Mouse (Mus musculus): ENCODE data around the gene Mboat2. TPM values are rescaled to one million over a fixed set of nuclear protein-coding genes. Genes with fewer than 3 reads are reported as not detected.

Mboat2 gene
- total RNA-seq, 2 experiments from 2014 or later: 59.9 to 64.3 TPM

DNA sequence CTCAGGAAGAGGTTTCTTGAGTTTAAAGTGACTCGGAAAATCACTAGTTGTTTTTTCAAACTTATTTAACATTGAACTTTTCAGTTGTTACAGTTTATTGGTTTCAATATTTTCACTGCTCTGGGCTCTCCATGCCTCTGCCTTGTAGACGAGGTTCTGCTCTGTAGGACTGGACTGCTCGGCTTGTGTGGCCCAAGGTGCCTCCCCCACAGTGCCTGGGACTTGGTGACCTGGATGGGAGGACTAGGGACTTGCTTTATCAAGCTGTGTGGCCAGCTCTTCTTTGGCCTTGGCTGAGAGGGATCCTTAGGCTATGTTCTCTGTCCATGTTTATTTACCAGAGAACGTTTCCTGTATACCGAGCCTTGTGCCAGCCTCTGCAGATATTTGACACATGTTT lies 17.4 kb downstream of the Mboat2 start:
- intact Hi-C loops (cut with DNase I): no loop called here
- no peak for DNase-seq (ENCODE audit: extremely low spot score in 1 of 2, low spot score in 2 of 2)

DNA sequence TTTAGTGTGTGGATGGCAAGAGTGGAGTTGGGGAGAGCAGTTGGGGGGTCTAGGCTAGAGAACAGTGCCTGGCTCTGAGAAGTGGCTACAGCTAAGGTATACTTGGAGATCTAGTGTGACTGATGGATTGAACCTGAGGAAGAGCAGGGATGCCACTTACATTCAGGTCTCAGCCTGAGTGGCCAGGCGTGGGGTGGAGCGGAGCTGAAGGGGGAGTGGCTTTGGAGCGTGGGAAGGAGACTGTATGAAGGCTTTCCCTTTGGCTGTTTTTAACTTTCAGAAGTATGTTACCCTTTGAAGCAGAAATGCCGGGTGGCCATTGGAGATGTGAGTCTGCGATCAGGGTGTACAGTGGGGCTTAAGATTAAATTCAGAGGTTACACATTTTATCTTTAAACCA lies 26.7 kb downstream of the Mboat2 start:
- no peak for DNase-seq (ENCODE audit: extremely low spot score in 1 of 2, low spot score in 2 of 2)
- intact Hi-C loops (cut with DNase I): no loop called here

DNA sequence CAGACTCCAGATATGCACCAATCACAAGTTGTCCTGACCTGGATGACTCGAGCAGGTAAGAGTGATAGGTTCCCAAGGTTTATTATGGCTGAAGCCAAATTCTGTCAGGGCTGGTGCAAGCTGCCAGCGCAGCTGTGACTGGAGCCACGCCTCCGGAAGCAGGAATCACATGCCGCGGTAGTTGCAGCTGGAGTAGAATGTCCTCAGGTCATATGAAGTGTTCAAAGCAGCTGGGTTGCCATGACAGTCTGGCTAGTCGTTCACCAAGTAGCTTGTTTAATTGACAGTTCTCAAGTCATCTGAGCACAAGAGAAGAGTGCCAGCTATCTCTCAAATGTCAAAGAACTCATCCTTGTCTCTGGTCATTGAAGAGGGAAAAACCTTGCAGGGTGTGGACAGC lies 28.7 kb downstream of the Mboat2 start:
- DNase-seq (ENCODE audit: extremely low spot score in 1 of 2, low spot score in 2 of 2): no peak
- intact Hi-C loops (cut with DNase I): no loop called here

DNA sequence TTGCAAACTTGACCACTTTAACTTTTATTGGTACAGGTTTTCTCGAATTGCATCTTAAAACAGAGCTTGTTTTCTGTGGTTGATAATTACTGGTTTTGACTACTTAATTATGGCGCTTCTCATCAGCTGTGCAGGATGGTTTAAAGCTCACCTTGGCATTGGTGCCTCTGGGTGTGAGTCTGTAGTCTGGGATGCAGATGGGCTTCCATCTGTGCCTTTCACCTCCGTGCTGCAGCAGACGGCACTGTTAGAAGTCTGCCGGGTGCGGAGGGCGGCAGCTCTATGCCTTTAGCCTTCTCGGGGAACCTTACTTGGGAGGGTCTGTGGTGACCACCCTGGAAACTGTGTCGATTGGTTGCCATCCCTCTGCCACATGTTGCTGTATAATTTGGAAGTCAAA lies 29.8 kb downstream of the Mboat2 start:
- DNase-seq (ENCODE audit: extremely low spot score in 1 of 2, low spot score in 2 of 2): no peak
- intact Hi-C loops (cut with DNase I): no loop called here

DNA sequence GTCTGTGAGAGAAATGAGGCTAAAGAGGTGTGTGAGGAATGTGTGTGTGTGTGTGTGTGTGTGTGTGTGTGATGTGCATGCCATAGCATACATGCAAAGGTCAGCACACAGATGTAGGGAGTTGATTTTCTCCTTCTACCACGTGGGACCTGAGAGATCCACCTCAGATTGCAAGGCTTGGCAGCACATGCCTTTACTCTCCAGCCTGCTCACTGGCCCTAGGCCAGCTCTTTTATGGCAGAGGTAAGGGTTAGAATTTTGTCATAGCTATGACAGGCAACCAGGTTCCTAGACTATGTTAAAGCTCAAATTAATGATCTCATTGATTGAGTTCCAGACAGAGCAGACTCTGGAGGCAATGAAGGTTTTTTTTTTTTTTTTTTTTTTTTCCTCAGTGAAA lies 33.1 kb downstream of the Mboat2 start:
- no peak for DNase-seq (ENCODE audit: extremely low spot score in 1 of 2, low spot score in 2 of 2)

DNA sequence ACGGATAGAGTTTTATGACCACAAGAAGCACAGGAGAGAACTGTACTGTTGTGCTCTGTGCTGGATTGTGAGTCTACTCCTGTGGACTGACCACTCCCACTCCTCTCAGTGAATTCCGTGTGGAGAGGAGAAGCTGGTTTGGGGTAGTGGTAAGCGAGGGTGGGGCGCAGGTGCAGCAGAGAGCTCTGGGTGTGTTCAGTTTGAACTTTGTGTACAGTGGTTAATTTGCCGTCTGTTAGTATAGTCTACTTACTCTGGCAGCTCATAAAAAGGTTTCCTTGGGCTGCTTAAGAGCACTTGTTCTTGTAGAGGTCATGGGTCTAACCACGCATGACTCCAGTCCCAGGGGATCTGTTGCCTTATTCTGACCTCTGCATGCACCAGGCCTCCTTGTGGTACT lies 36.0 kb downstream of the Mboat2 start:
- intact Hi-C loops (cut with DNase I): no loop called here
- no peak for DNase-seq (ENCODE audit: extremely low spot score in 1 of 2, low spot score in 2 of 2)

More for the DNA sequence above, 33.1 kb downstream of the Mboat2 start:
- intact Hi-C loops (cut with DNase I): no loop called here

DNA sequence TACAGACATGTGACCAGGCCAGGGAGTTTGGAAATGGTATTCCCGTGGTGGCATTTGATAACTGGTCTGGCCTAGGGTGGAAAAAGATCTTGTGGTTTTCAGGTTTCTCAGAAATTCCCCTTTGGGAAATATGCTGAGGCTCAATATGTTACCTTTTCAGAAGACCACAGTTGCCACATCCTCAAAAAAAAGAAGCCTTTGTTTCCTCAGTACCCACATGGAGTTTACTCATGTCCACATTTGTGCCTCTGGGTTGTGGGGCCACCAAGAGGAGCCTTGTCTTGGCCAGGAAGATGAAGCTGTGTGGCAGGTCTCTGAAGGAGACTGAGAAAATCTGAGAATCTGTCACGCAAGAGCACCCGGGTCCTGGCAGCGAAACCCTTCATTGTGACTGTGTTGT lies 38.0 kb downstream of the Mboat2 start:
- intact Hi-C loops (cut with DNase I): no loop called here
- DNase-seq (ENCODE audit: extremely low spot score in 1 of 2, low spot score in 2 of 2): no peak

DNA sequence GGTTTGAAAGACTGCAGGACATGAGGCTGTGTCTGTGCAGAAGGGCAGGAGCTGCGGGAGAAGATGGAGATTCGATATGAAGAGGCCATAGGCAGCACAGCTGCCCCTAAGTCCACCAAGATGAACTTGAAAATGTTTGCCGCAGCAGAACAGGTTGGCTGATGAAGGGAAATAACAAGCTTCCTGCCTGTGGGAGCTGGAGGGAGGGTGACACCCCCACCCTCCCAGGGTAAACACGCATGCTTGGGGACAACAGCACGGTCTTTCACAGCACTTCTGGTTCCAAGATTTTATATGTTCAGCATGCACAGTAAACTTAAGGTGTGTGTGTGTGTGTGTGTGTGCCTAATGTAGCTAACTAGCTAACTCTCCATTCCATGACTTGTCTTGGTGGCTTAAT lies 38.6 kb downstream of the Mboat2 start:
- intact Hi-C loops (cut with DNase I): no loop called here
- no peak for DNase-seq (ENCODE audit: extremely low spot score in 1 of 2, low spot score in 2 of 2)

DNA sequence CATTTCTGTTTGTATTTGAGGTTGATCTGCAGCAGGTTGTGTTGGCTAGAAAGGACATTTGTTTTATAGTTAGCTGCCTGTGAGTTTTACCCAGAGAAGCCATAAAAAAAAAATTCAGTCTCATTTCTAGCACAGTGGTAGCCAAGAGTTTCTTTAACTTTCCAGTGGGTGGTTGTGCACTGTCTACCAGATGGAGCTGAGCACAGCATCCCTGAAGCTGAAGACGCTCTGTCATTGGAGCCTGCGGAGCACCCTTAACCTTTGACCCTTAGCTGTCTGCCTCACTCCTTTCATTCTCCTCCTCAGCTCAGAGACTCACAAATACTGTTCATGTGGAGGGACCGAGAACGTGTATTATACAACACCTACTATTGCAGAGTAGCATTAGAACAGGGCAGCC lies 40.2 kb downstream of the Mboat2 start:
- DNase-seq (ENCODE audit: extremely low spot score in 1 of 2, low spot score in 2 of 2): no peak
- intact Hi-C loops (cut with DNase I): no loop called here

DNA sequence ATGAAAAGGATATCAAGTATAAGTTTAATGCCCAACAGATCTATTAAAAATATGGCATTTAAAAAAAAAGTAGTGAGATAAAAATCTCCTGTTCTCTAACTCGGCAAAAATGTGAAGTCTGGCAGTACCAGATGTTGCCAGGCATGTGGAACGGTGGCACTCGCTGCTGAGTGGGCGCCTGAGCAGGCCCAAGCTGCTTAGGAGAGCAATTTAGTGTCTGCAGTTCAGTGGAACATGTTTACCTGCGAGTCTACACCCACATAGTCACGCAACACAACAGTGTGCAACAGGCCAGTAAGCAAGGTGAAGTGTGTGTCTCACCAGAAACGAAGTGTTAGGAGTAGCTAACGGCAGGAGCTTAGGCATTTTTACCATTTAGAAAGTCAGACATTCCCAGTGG lies 41.6 kb downstream of the Mboat2 start:
- intact Hi-C loops (cut with DNase I): no loop called here
- no peak for DNase-seq (ENCODE audit: extremely low spot score in 1 of 2, low spot score in 2 of 2)

DNA sequence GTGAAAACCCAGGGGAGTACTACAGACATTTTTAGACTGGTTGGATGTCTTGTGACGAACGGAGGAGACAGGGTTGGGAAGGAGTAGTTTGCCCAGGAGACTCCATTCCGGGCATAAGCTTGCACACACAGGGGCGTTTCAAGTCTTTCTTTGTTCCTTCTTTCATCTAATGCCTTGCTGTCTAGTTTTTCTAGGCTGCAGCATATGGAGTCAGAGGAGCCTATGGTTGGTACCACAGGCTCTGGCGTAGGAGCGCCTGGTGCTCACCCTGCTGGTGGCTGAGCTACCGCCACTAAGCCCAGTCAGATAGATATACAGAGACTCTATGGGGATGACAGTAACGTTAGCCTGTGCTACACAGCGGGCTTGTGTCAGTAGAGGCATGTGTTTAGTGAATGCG lies 42.0 kb downstream of the Mboat2 start:
- no peak for DNase-seq (ENCODE audit: extremely low spot score in 1 of 2, low spot score in 2 of 2)
- intact Hi-C loops (cut with DNase I): no loop called here

DNA sequence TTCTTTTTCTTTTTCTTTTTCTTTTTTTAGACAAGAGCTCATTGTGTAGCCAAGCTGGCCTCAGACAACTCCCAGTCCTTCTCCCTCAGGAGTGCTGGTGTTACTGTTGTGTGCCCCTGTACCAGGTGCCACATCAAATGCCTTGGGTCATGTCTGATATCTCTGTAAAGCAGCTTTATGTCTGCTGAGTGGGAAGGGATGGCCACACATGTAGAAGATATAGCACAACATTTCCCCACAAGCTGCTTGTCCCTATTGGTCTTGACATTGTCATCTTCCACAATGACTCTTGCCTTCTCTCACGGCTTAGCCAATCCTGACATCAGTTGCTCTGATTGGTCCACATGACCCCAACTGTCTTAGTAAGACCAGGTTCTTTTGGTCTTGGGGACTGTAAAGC lies 45.2 kb downstream of the Mboat2 start:
- intact Hi-C loops (cut with DNase I): no loop called here
- DNase-seq (ENCODE audit: extremely low spot score in 1 of 2, low spot score in 2 of 2): no peak

DNA sequence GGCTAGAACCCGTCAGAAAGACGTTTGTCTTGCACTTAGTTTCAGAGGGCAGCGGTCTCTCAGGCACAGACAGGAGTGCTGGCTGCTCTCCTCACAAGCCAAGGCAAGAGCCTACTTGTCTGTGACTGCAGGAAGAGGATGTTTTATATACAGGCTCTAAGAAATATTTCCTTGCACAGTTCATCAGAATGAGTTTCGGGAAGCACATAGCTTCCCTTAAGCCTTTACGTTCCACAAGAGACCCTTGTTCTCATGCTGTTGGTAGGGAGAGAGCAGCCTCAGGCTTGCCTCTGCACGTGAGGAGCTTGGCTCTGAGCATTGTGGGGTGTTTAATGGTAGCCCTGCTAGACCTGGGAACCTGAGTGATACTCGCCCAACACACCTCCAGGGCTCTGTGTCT lies 46.6 kb downstream of the Mboat2 start:
- intact Hi-C loops (cut with DNase I): no loop called here
- DNase-seq (ENCODE audit: extremely low spot score in 1 of 2, low spot score in 2 of 2): no peak

DNA sequence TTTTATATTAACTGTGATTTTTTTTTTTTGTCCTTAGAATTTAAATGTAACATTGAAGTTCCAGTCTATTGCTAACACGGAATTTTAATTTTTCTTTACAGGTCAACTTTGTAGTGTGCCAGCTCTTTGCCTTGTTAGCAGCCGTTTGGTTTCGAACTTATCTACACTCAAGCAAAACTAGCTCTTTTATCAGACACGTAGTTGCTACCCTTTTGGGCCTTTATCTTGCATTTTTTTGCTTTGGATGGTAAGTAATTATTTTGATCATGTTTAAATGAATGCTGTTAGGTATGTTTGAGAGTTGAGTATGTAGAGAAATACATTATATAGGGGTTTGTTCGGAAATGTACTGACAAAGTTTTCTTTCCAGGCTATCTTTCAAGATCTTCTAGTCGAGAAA lies 47.4 kb downstream of the Mboat2 start:
- DNase-seq (ENCODE audit: extremely low spot score in 1 of 2, low spot score in 2 of 2): no peak
- intact Hi-C loops (cut with DNase I): no loop called here

DNA sequence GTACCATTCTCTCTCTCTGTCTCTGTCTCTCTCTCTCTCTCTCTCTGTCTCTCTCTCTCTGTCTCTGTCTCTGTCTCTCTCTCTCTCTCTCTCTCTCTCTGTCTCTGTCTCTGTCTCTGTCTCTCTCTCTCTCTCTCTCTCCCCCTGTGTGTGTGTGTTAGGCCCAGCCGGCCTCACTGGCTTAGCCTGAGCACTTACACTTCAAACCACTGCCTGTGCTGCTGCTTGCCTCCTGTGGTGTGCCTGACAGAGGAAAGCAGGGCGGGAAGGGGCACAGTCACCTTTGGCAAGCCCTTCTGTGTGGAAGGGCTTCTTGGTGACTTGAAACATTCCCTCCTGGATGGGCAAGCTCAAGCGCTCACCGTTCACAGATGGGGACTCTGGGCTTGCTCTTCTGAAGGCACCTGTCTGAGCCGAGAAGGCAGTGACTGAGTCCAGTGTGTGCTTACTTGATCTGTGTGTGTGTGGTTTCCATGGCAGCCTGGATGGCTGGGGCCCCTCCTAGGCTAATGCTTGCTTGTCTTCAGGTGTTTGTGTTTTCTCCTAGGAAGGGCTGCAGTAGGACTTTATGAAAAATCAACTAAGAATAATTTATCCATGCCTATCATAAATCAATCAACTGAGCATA lies 48.2 kb downstream of the Mboat2 start:
- intact Hi-C loops (cut with DNase I): no loop called here
- no peak for DNase-seq (ENCODE audit: extremely low spot score in 1 of 2, low spot score in 2 of 2)

DNA sequence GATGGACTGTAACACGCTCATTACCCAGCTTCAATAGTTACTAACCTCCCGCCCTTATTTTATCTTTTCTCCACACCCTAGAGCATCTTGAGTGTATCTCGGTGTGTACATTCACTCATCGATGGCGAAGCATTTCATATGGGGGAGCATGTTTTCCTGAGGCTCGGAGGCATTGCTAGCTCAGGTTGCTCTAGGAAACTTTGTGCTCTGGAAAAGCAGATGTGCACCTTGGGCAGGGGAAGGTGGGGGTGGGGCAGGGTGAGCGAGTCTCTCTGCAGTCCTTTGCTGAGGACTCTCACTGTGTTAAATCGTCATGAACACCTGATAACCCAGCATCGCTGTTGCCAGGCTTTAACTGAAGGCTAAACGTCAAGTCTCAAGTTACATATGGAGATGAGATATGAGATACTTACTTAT lies 48.9 kb downstream of the Mboat2 start:
- intact Hi-C loops (cut with DNase I): no loop called here
- DNase-seq (ENCODE audit: extremely low spot score in 1 of 2, low spot score in 2 of 2): no peak

DNA sequence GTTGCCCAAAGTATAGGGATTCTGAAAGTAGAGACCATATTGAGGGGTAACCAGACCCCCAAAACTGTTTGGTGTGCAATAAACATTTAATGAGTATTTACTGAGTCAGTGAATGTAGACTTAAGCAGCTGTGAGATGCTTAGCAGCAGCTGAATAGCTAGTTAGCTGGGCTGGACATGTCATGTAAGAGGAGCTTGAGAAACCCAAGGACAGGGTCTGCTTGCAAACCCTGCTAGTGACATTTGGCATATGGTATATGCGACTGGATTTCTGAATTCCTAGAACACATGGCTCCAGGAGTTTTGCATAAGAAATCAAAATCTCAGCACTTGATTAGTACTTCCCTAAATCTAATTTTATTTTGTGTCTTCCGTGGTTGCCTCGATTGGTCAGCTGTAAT lies 52.6 kb downstream of the Mboat2 start:
- intact Hi-C loops (cut with DNase I): no loop called here
- DNase-seq (ENCODE audit: extremely low spot score in 1 of 2, low spot score in 2 of 2): no peak

DNA sequence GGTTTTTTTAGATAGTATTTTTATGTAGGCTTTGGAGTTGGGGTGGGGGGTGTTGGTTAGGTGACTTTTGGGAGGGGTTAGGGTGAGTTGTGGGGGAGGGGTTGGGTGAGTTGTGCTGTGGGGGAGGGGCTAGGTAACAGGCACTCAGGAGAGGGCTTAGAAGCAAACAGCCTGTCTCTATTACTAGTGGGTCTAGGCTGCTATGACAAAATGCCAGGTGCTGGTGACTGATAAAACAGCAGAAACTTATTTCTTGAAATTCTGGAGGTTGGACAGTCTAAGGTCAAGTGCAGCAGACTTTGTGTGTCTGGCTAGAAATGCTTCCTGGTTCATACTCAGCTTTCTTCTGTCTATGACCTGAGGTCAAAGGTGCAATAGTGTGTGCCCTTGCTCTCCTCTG lies 56.1 kb downstream of the Mboat2 start:
- intact Hi-C loops (cut with DNase I): no loop called here

DNA sequence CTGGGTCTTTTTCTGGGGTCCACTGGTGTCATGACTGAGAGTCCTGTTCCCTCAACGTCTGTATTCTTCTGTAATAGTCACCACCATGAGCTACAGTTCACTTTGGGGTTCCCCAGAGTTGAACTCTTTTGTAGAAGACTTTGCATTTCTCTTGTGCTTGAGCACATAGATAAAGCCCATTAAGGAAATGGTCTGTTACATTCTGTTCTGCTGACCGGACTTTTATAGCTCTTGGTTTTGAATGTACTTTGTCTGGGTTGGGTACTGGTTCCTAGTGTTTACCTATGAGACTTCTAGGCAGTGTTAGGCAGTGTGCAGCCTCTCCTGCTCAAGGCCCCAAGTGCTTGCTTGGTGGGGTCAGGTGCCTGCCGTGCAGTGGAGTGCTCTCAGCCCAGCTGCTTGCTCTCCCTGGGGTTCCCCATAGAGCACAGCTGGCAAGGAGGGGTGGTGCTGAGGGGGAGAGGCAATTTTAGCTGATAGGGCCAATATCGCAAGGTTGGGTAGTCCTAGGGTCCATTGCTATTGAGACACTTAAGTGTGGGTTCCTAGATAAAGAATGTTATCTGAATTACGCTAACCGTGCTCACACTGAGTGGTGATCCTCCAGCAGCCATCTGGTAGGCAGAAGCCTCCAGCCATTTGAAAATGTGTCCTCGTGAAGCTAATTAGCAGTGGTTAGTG lies 58.8 kb downstream of the Mboat2 start:
- DNase-seq (ENCODE audit: extremely low spot score in 1 of 2, low spot score in 2 of 2): no peak
- intact Hi-C loops (cut with DNase I): no loop called here

More for the DNA sequence above, 56.1 kb downstream of the Mboat2 start:
- DNase-seq (ENCODE audit: extremely low spot score in 1 of 2, low spot score in 2 of 2): no peak

DNA sequence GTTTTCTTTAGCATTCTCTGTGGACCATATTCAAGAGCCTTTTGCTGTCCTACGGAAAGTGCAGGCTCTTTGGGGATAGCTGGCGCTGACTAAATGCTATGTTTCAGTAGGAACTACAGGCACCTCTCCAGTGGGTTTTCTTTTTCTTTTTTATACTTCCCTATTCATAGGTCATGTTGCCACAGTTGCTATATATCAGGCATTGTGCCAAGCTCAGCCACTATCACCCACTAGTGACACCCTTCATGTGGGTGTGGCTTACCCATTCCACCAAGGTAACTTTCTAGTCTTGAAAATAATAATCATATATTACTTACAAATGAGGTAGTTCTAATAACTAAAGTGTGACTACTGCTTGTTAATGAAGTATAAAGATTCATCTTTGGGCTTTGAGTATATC lies 59.5 kb downstream of the Mboat2 start:
- DNase-seq (ENCODE audit: extremely low spot score in 1 of 2, low spot score in 2 of 2): no peak
- intact Hi-C loops (cut with DNase I): no loop called here

Data from left cerebral cortex, postnatal 10 days (tissue).